Mouse (Mus musculus) stomach, embryonic 14.5 days (tissue): Measurements from ENCODE around the gene Zdhhc16. TPM values are rescaled to one million over a fixed set of nuclear protein-coding genes. Genes with fewer than 3 reads are reported as not detected.

ENCODE experiments used
- ATAC-seq: fragments of 200-750 bp; cut with Nextera tagmentation; 2 replicates; pipeline ENCODE4 v1.8.0; 2017; ENCODE audit warnings: low read depth, moderate TSS enrichment; ENCODE audit not compliant: insufficient number of reproducible peaks, insufficient read depth, low FRiP score
- H3K27ac ChIP-seq: fragments of 300-500 bp; sonication (generic); 2 replicates; pipeline ENCODE4 v1.5.1; 2014; ENCODE audit warnings: mild to moderate bottlenecking, low read length, moderate library complexity, mixed read lengths
- H3K27me3 ChIP-seq: fragments of 300-500 bp; sonication (generic); 2 replicates; pipeline ENCODE4 v1.6.1; 2014; ENCODE audit warnings: low read length, control low read depth, mixed read lengths; ENCODE audit not compliant: control insufficient read depth, insufficient read depth
- H3K36me3 ChIP-seq: fragments of 300-500 bp; sonication (generic); 2 replicates; pipeline ENCODE4 v1.6.1; 2014; ENCODE audit warnings: mild to moderate bottlenecking, control low read depth, low read length, moderate library complexity, mixed read lengths; ENCODE audit not compliant: control insufficient read depth, insufficient read depth
- H3K4me1 ChIP-seq: fragments of 300-500 bp; sonication (generic); 2 replicates; pipeline ENCODE4 v1.6.1; 2014; ENCODE audit warnings: low read length, control low read depth, mixed read lengths; ENCODE audit not compliant: control insufficient read depth, insufficient read depth
- H3K4me2 ChIP-seq: fragments of 300-500 bp; sonication (generic); replicated peaks from 2 replicates; pipeline ENCODE4 v1.6.1; 2014; ENCODE audit warnings: low read depth, low read length, control low read depth
- H3K4me3 ChIP-seq: fragments of 300-500 bp; sonication (generic); 2 replicates; pipeline ENCODE4 v1.5.1; 2014; ENCODE audit warnings: low read depth, low read length, control low read depth
- H3K9ac ChIP-seq: fragments of 300-500 bp; sonication (generic); replicated peaks from 2 replicates; pipeline ENCODE4 v1.6.1; 2014; ENCODE audit warnings: low read depth, mild to moderate bottlenecking, control low read depth, low read length, moderate library complexity, mixed read lengths
- H3K9me3 ChIP-seq: fragments of 300-500 bp; sonication (generic); 2 replicates; pipeline ENCODE4 v1.6.1; 2016; ENCODE audit warnings: low read depth, low read length, control low read depth; ENCODE audit not compliant: control insufficient read depth
- WGBS: fragments of 180-500 bp; shearing (Covaris S2); extraction: QIAGEN DNeasy Blood & Tissue Kit; methylation state at CpG from one replicate; pipeline ENCODE4 v1.1.7; 2014; 5-methylcytosine and 5-hydroxymethylcytosine counted together
- polyA plus RNA-seq: library from polyadenylated mRNA; unstranded; fragments of >200 nt; fragmentation: Nextera tagmentation; extraction: Ambion mirVana; gene quantifications from 2 replicates; pipeline ENCODE4 v1.2.1, GENCODE M21; 2014

The Zdhhc16 gene
- polyA plus RNA-seq, 1 experiment from 2014 or later, result 65.8 TPM

GRCm38 (mm10) chr19:41987206-41987605 is 53.9 kb downstream of the Zdhhc16 start:
- no peak overlapping the region for H3K4me3 ChIP-seq
- H3K36me3 ChIP-seq, result no peaks in the 10 kb centered on the region
- no peak for ATAC-seq
- no peak overlapping the region for H3K4me2 ChIP-seq
- H3K4me1 ChIP-seq, result peaks cover 5% of the 10 kb centered on the region; the same call in 1 of the 2 replicates
- no peak overlapping the region for H3K27ac ChIP-seq
- H3K9ac ChIP-seq, result no peak overlapping the region
- no peaks in the 10 kb centered on the region for H3K9me3 ChIP-seq
- 74% methylated on average over 4 of the region's 4 CpGs for WGBS
- no peaks in the 10 kb centered on the region for H3K27me3 ChIP-seq

- Histone ChIP-seq H3K4me1 (peaks cover 14% of the 10 kb centered on the region; the same call in 1 of the 2 replicates), H3K9ac (no peak overlapping the region), H3K27ac (no peak overlapping the region), H3K4me2 (no peak overlapping the region), H3K4me3 (no peak overlapping the region), H3K27me3 (no peaks in the 10 kb centered on the region), H3K36me3 (no peaks in the 10 kb centered on the region), H3K9me3 (no peaks in the 10 kb centered on the region)
- 79% methylated on average over 6 of the region's 6 CpGs for WGBS
- ATAC-seq, result no peak
Measured at GRCm38 (mm10) chr19:41989810-41990209, 56.5 kb downstream of the Zdhhc16 start.

DNA sequence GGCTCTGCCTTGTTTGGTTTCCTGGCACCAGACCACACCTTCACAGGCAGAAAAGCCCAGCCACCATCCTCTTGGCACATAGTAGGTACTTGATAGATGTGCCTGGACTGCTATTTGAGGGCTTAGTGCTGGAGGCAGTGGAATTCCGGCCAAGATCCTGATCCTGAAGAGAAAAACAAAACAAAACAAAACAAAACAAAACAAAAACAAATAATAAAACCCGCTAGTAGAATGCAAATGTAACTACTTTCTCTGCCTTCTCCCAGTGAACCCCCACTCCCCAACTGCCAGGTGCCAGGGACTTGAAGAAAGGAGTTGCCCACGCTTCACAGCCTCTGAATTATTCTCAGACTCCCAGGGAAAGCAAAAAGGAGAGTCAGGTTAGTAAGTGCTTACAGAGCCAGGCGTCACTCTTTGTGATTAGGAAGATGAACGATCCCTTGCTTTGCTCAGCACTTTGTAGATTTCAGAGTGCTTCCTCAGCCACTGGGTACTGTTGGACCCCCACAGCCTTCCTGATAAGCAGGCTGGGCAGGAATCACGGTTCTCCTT is 58.7 kb downstream of the Zdhhc16 start:
- whole genome bisulfite sequencing, result 47% methylated on average over 6 of the region's 6 CpGs
- Histone ChIP-seq H3K27me3 (no peaks in the 10 kb centered on the region), H3K4me2 (no peak overlapping the region), H3K9me3 (no peaks in the 10 kb centered on the region), H3K9ac (no peak overlapping the region), H3K4me1 (peaks cover 14% of the 10 kb centered on the region; the same call in 1 of the 2 replicates), H3K27ac (no peak overlapping the region), H3K36me3 (no peaks in the 10 kb centered on the region), H3K4me3 (no peak overlapping the region)
- ATAC-seq, result no peak

DNA sequence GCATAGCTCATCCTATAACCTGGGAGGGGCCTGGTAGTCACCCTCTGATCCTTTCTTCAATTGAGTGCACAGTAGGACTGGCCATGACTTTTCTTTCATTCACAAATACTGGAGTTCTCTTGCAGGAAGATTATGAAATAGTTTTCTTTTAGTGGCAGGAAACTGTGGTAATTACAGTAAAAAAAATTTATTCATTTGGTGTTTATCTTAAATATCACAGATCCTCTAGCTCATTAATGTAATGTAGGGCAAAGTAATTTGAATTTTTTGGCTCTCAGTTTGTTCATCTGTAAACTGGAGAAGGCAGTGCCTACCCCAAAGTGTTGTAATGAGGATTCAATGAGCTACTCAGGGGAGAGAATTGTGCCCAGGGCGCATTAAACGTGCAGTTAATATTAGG is 59.7 kb downstream of the Zdhhc16 start:
- Histone ChIP-seq H3K4me3 (no peak overlapping the region), H3K27ac (no peak overlapping the region), H3K36me3 (no peaks in the 10 kb centered on the region), H3K4me2 (no peak overlapping the region), H3K4me1 (peaks cover 17% of the 10 kb centered on the region; the same call in 1 of the 2 replicates), H3K9ac (no peak overlapping the region), H3K9me3 (no peaks in the 10 kb centered on the region), H3K27me3 (no peaks in the 10 kb centered on the region)
- no peak for ATAC-seq
- 69% methylated on average over 2 of the region's 2 CpGs for WGBS

GRCm38 (mm10) chr19:41993484-41993883 is 60.2 kb downstream of the Zdhhc16 start:
- Histone ChIP-seq H3K36me3 (no peaks in the 10 kb centered on the region), H3K4me1 (peaks cover 17% of the 10 kb centered on the region; the same call in 1 of the 2 replicates), H3K27ac (no peak overlapping the region), H3K4me3 (no peak overlapping the region), H3K4me2 (no peak overlapping the region), H3K27me3 (no peaks in the 10 kb centered on the region), H3K9ac (no peak overlapping the region), H3K9me3 (no peaks in the 10 kb centered on the region)
- ATAC-seq, result no peak
- 35% methylated on average over 6 of the region's 6 CpGs for WGBS

Other genes with a start within 250 kb of the Zdhhc16 start
- 1.00 and 1.4 TPM in 2 replicates for gene Slit1, start 189.8 kb upstream of the Zdhhc16 start, polyA plus RNA-seq
- gene Arhgap19, start 131.4 kb upstream of the Zdhhc16 start, polyA plus RNA-seq, result 25.2 and 25.7 TPM in 2 replicates
- 12.9 and 14.1 TPM in 2 replicates for gene Frat1, start 103.5 kb upstream of the Zdhhc16 start, polyA plus RNA-seq
- gene Frat2, start 85.3 kb upstream of the Zdhhc16 start, polyA plus RNA-seq, result 3.5 and 5.0 TPM in 2 replicates
- 10.8 and 10.9 TPM in 2 replicates for gene Rrp12, start 37.3 kb upstream of the Zdhhc16 start, polyA plus RNA-seq
- 651 and 721 TPM in 2 replicates for gene Pgam1, start 21.6 kb upstream of the Zdhhc16 start, polyA plus RNA-seq
- 73.2 and 79.9 TPM in 2 replicates for gene Exosc1, start 57 bp upstream of the Zdhhc16 start, polyA plus RNA-seq
- gene Mms19, start 47.7 kb downstream of the Zdhhc16 start, polyA plus RNA-seq, result 37.6 and 44.1 TPM in 2 replicates
- gene Ubtd1, start 48.3 kb downstream of the Zdhhc16 start, polyA plus RNA-seq, result 10.4 and 10.8 TPM in 2 replicates
- 0.30 TPM in 1 of 2 replicates, not detected in the other for gene Ankrd2, start 102.5 kb downstream of the Zdhhc16 start, polyA plus RNA-seq
- 1.7 and 1.9 TPM in 2 replicates for gene Hoga1, start 112.1 kb downstream of the Zdhhc16 start, polyA plus RNA-seq
- 0.24 TPM in 1 of 2 replicates, not detected in the other for gene 4933411K16Rik, start 118.8 kb downstream of the Zdhhc16 start, polyA plus RNA-seq
- gene Morn4, start 152.9 kb downstream of the Zdhhc16 start, polyA plus RNA-seq, result 27.0 and 27.6 TPM in 2 replicates
- gene Pi4k2a, start 157.0 kb downstream of the Zdhhc16 start, polyA plus RNA-seq, result 17.2 and 22.7 TPM in 2 replicates
- 44.2 and 46.9 TPM in 2 replicates for gene Avpi1, start 195.6 kb downstream of the Zdhhc16 start, polyA plus RNA-seq
- 13.2 and 15.6 TPM in 2 replicates for gene Marveld1, start 213.9 kb downstream of the Zdhhc16 start, polyA plus RNA-seq
- gene Zfyve27, start 230.5 kb downstream of the Zdhhc16 start, polyA plus RNA-seq, result 15.7 and 20.0 TPM in 2 replicates